Mouse (Mus musculus): ENCODE data around the gene Spdye4a.

DNA sequence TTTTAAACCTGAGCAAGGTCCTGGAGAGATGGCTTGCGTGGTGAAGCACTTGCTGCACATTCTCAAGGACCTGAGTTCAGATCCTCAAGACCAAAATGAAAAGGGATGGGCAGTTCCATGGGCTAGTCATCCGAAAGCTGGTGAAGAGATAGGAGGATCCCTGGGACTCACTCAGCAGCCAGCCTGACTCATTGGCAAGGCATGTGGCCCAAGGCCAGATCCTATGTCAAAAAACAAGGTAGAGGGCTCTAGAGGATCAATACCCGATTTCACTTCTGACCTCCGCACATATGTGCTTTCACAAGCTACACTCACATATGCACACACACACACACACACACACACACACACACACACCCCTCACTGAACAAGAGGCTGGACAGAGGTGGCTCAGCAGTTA is 30.2 kb downstream of the Spdye4a start:
- TF ChIP-seq CTCF (IDR thresholded peaks at IDR 0.05; ENCODE audit: low read depth, low read length) (no peak), POLR2A (IDR thresholded peaks at IDR 0.05; ENCODE audit: extremely low read depth, insufficient read depth, low read length) (no peak)

Data from liver, adult 2 months (tissue).